Mouse (Mus musculus) cerebellum, adult 2 months (tissue): ENCODE measurements at regions not wholly inside any gene's neighbourhood (a gene's known extent, or its start where the extent isn't known, plus 50 kb on each side); places are given as distances from the start of the nearest gene placed in this dataset.

Source experiments
- DNase-seq, 2 experiments: peaks; one replicate each; pipeline ENCODE4 v3.0.0; 2021
- H3K27ac ChIP-seq: fragments of 200-500 bp; 2 replicates; pipeline ENCODE4 v1.5.1; 2012; ENCODE audit warnings: low read length, control low read depth, inconsistent platforms; ENCODE audit not compliant: insufficient read depth
- H3K27me3 ChIP-seq: fragments of 200-500 bp; 2 replicates; pipeline ENCODE4 v1.6.1; 2012; ENCODE audit warnings: inconsistent platforms, mild to moderate bottlenecking, low read length, moderate library complexity; ENCODE audit not compliant: control insufficient read depth, insufficient read depth
- H3K4me1 ChIP-seq: fragments of 200-500 bp; 2 replicates; pipeline ENCODE4 v1.6.1; 2011; ENCODE audit warnings: low read length; ENCODE audit not compliant: control insufficient read depth, insufficient read depth
- H3K4me3 ChIP-seq: fragments of 200-500 bp; replicated peaks from 2 replicates; pipeline ENCODE3; 2011; ENCODE audit warnings: mild to moderate bottlenecking, low read depth, low read length, control low read depth; ENCODE audit not compliant: insufficient read depth
- CTCF ChIP-seq: fragments of 200-500 bp; IDR thresholded peaks from 2 replicates; pipeline ENCODE4 v1.5.1; 2011; ENCODE audit warnings: low read depth, mild to moderate bottlenecking, control low read depth, low read length, moderate library complexity, borderline replicate concordance; ENCODE audit not compliant: insufficient read depth
- POLR2A ChIP-seq: fragments of 200-500 bp; IDR thresholded peaks from 2 replicates; pipeline ENCODE4 v1.6.1; 2011; ENCODE audit warnings: low read length, control low read depth, borderline replicate concordance; ENCODE audit not compliant: insufficient read depth
- WGBS: fragments of 180-500 bp; shearing (Covaris S2); methylation state at CpG from one replicate; pipeline ENCODE4 v1.1.7; 2018; 5-methylcytosine and 5-hydroxymethylcytosine counted together

DNA sequence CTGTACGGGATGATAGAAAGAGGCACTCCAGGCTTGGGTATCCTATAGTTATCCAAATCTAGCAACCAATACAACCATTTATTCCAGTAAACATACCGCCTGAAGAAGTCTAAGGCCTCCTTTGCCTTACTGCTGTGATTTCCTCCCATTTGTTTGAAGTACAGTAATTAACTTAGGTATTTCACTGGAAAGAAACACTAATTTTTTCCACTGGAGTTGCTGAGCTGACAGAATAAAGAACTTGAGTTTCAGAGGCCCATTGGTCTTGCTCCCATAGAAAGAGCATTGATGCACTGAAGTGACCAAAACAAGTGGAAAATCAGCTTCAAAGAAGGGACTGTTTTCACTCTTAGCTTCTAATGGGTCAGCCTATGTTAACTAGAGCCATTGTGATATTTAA is 1100.8 kb upstream of the Gm7489 start:
- 94% methylated on average over 2 of the region's 2 CpGs for WGBS
- Histone ChIP-seq H3K4me3 (no peak overlapping the region), H3K4me1 (no peaks in the 10 kb centered on the region), H3K27ac (no peak overlapping the region), H3K27me3 (no peaks in the 10 kb centered on the region)
- TF ChIP-seq CTCF: no peak
- TF ChIP-seq POLR2A: no peak
- DNase-seq: no peak

DNA sequence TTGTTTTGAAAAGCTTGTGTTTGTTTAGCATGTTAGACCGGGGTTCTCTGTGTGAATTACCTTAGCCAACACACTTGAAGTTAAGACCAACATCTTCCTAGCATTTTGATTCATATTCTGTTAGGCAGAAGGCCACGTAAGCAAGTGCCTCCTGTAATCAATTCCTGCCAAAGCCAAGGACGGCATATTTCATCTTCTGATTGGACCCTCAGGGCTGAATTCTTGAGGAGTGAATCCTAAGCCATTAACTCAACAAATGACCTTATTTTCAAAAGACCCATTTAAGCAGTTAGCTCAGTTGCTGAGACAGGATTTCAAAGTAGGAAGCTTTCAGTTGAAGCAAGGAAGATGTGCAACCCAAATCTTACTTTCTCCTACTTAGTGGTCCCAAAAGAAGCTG is 1099.5 kb upstream of the Gm7489 start:
- no peaks in the 10 kb centered on the region for H3K27me3 ChIP-seq
- peak in 1 of 2 experiments; percentile 3 for DNase-seq
- WGBS: 77% methylated on average over 3 of the region's 3 CpGs
- H3K4me3 ChIP-seq: no peak overlapping the region
- no peak overlapping the region for H3K27ac ChIP-seq
- no peaks in the 10 kb centered on the region for H3K4me1 ChIP-seq
- no peak for TF ChIP-seq POLR2A
- no peak for TF ChIP-seq CTCF

DNA sequence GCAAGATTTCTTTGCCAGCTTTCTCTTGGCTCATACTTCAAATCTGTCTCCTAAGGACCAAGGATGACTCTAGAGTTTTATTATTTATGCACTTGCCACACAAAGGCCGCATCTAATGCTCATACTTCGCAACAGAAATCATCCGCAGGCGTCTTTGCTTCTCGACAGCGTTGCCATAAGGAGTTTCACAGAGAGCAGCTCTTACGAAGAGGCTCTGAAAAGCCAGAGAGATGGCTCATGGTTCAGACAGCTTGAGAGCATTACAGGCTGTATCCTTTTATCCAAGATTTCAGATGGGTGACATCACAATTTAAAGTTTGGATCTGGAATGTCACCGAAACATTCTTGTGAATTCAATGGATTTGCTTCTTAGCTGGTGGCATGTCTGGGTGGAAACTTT is 1098.7 kb upstream of the Gm7489 start:
- Histone ChIP-seq H3K27ac (no peak overlapping the region), H3K4me1 (no peaks in the 10 kb centered on the region), H3K27me3 (no peaks in the 10 kb centered on the region), H3K4me3 (no peak overlapping the region)
- no peak for TF ChIP-seq CTCF
- no peak for TF ChIP-seq POLR2A
- 68% methylated on average over 8 of the region's 8 CpGs for WGBS
- DNase-seq: no peak

DNA sequence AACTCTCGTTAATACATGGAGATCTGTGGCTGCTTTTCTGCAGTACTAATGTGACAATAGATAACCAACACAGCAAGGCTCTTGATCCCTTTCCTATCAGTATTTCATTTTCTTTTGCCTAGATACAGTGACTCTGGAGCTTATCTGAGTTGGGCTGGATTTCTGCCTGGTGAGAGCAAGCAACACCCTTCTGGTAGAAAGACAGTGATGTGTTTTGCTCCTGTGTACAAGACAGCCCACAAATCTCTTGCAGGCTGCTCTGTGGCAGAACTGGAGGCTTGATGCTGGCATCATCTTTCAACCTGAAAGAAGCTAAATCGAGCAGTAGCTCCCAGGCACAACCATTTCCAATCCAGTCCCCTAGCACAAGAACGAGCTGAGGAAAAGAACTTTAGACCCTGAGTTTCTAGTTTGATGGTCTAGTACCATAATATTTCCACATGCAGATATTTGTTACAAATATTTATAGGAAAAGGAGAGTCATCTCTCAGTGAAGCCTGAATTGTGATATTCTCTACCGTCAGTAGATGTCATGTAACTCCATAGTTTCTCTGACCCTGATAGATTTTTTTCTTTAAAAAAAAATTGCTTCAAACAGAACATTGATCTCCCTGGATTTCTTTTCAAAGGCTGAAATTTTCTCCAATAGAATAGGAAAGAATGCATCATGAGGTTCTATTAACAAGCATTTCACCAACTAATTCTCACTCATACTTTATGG is 1079.1 kb upstream of the Gm7489 start:
- H3K27ac ChIP-seq: no peak overlapping the region
- DNase-seq: no peak
- H3K27me3 ChIP-seq: no peaks in the 10 kb centered on the region; the same call in 1 of the 2 replicates
- WGBS: 79% methylated on average over 4 of the region's 4 CpGs
- TF ChIP-seq CTCF (no peak), POLR2A (no peak)
- H3K4me1 ChIP-seq: no peaks in the 10 kb centered on the region
- no peak overlapping the region for H3K4me3 ChIP-seq

DNA sequence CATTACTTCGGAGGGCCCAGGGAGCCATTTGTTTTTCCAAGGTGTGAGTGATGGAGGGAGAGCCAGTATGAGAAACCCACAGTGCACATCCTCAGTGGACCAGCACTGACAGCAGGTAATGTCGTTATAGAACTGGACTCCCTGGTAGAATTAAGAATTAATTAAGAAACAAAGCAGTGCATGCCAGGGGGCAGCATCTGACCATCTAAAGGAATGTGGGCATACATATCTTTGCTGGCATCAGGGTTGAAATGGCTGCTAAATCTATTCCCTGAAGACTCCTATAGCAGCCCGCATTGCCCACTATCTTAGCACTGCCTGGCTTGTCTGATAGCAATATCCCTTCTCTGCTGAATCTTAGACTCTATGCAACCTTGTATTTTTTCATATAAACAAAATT is 1076.1 kb upstream of the Gm7489 start:
- DNase-seq: peak; percentile 7 to 16
- 46% methylated on average over 3 of the region's 3 CpGs for WGBS

DNA sequence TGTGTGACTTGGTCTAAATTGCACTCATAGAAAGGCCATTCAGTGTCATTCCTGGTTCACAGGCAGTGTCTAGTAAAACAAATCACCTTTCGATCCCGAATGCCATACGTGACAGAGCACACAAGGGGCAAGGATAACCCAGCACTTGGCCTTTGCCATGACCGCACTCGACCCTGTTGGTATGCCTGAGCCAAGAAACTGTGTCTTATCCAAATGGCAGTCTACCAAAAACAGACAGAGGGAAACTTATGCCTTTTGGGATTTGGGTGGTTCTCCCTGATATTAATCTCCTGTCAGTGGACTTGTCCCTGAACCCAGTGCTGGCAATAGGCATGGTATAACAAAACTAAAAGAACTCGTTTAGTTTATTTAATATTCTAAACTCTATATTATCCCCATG is 1063.9 kb upstream of the Gm7489 start:
- 70% methylated on average over 6 of the region's 6 CpGs for WGBS
- Histone ChIP-seq H3K4me1 (no peaks in the 10 kb centered on the region), H3K4me3 (no peak overlapping the region), H3K27me3 (no peaks in the 10 kb centered on the region), H3K27ac (no peak overlapping the region)
- no peak for TF ChIP-seq CTCF
- TF ChIP-seq POLR2A: no peak
- DNase-seq: no peak

More for the DNA sequence above, 1076.1 kb upstream of the Gm7489 start:
- H3K4me3 ChIP-seq: no peak overlapping the region
- no peaks in the 10 kb centered on the region; the same call in 1 of the 2 replicates for H3K27me3 ChIP-seq
- no peaks in the 10 kb centered on the region for H3K4me1 ChIP-seq
- TF ChIP-seq CTCF: no peak; the same call in 1 of the 2 replicates
- TF ChIP-seq POLR2A: no peak
- no peak overlapping the region for H3K27ac ChIP-seq

DNA sequence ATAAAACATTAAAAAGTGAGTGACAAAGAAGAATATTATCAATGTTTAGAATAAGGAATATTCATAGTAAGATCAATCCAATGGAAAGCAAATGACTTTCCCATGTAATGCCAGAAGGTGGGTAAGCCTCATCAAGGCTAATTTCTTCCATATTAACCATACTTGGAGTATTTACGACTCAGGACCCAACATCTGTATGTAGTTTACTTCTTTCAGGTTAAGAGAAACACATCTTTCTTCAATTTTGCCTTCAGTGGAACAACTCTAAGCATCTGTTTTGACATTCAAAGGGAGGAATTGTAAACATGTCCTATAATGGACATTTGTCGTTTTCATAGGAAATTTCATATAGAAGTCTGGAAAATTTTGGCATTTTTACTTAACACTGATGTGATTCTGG is 1047.8 kb upstream of the Gm7489 start:
- WGBS: 91% methylated on average over 2 of the region's 2 CpGs
- TF ChIP-seq POLR2A (no peak), CTCF (no peak)
- no peak overlapping the region for H3K27ac ChIP-seq
- DNase-seq: no peak
- no peaks in the 10 kb centered on the region for H3K4me1 ChIP-seq
- no peak overlapping the region for H3K4me3 ChIP-seq
- no peaks in the 10 kb centered on the region for H3K27me3 ChIP-seq

DNA sequence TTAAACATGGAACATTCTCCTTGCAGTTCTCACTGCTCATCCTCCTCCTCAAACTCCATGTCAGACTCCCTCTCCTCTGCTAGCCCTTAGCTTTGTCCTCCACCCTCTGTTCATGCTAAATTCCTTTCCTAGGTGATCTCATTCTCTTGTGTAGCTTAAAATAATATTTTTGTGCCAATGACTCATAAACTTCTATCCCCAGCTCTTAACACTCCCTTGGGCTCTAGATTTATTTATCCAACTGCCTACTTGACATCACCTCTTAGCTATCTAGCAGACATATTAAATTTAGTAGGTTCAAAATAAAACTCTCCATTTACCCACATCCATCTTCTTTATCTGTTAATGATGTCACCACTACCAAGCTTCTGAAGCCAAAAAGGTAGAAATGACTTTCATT is 1036.6 kb upstream of the Gm7489 start:
- no peak overlapping the region for H3K4me3 ChIP-seq
- H3K4me1 ChIP-seq: no peaks in the 10 kb centered on the region
- H3K27ac ChIP-seq: no peak overlapping the region
- TF ChIP-seq CTCF (no peak), POLR2A (no peak)
- DNase-seq: no peak
- H3K27me3 ChIP-seq: no peaks in the 10 kb centered on the region
